Mouse (Mus musculus): ENCODE measurements around the gene Arfgap1.

The Arfgap1 gene

DNA sequence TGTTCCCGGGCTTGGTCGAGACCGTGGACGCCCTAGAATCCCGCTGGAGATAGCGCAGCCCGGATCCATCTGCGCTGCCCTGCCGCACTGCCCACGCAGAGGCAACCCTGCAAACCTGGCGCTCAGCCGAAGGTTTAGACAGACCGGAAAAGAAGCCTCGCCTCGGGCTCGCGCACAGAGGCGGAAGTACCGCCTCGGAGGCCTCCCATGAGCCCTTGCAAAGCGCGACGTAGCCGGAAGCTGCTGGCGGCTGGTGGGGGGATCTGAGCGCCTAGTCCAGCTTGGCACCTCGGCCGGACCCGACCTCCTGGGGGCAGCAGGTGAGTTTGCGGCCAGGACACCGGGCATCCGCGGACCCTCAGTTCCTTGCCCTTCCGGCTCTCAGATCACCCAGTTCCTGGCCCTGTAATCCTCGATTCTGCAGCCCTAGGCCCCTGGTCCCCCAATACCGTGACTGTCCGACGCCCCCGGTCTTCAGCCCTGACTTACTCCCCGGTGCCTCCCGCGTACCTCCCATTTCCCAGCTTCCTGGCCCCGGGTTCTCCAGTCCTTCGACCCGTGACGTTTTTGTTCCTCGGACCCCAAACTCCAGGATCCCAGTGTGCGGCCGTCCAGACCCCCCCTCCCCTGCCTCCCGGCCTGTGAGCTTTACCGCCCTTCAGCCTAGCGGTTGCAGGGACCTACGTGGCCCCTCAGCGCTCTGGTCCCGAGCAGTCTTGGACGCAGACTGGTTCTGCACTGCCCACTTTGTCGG, at the start of gene Arfgap1:
Gene Arfgap1 (plus strand): TSS at position 216 of the 754 bp plus-strand sequence.
- peak; percentile 92 for DNase-seq (ENCODE audit: low spot score)

DNA sequence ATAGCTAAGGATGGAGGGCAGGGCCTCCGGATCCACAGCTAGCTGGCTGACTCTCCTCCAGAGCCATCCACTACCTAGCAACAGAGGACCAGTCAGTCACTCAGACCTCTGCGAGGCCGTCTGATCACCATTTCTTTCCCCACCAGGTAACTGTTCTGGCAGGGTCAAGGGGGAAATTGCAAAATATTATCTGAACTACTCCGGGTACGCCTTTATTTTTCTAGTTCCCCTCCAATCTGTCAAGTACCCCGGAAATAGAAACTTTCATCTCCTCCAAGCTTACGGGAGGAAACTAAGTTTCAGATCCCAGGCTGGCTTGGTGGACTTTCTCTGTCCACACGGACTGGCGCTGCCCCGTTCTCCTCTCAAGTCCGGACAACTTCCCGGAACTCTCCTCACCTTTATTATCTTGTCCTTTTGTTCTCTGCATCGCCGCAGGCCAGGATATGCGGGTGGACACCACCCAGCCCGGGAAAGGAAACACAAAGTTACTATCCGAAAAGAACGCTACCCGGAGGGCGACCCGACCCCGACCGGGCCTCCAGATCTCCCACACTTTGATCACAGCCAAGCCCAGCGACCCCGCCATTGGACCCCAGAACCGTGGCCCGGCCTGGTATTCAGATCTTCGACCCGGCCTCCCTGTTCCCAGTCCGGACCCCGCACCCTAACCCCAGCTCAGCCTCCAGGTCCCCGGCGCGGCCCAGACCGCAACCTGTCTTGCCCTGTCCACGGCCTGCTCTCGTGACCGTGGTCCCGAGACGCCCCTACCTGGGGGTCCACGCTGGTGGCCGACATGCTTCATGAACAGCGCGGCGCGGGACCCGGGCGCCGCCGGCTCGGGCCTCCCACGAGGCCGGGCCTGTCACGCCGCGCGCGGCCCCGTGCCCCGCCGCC, 46.9 kb upstream of the Arfgap1 start:
- DNase-seq (ENCODE audit: low spot score) = peak; percentile 21

DNA sequence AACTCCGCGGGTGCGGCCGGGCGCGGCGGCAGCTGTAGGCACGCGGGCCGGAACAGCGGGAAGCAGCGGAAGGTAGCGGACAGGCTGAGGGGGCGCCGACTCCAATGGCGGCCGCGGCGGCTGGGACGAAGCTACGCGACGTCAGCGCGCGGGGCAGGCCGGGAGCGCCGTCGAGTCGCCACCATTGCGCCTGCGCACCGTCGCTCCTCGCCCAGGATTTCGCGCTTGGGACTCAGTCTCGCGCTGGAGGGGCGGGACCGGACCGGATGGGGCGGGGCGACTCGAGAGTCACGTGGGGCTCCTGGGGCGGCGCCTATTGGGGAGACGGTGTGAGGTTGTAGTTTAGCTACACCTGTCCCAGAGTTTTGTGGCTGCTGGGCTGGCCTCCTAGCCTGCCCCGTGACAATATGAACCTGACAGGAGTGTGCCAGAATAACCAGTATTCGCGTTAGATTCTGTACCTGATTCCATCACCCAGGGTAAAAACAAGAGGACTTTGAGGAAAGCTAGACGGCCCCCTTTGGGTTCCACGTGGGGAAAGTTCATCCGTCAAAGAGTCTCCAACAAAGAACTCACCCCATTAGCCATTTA, 46.1 kb upstream of the Arfgap1 start, which contains the start of gene Ythdf1:
Gene Ythdf1 (minus strand): TSS at position 140 of the 591 bp plus-strand sequence.
- DNase-seq (ENCODE audit: low spot score) = peak; percentile 97

DNA sequence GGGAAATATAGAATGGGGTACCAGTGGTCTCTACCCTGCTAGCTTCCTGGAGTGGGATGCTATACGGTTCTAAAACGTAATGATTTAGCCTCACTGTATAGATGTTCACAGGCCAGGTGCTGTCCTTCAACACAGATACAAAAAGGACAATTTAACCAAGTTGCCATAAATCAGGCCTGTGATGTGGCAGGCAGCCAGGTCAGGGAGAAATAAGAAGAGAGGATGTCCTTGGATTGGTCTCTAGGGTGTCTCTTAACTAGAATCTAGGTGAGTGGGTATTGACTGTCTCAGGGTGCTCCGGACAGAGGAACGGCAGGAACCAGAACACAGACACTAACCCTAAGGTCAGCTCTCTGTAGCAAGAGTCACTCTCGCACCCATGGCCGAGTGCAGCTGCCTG, 44.3 kb upstream of the Arfgap1 start:
- DNase-seq (ENCODE audit: low spot score) = no peak

DNA sequence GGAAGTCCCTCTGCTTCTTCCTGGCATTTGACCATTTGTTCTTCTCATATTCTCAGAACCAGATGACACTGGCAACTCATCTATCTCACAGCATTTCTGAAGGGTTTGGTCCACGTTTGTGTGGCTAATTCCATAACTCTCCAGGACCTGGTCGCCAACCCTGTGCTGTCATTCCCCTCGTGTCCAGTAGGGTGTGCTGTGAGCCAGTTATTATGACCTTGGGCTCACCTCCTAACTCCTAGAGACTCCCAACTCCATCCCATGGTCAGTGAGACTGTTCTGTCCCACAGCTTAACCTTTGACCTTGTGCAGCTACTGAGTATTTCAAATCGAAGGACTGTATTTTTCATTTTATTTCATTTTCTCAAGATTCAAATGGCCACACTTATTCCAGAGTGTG, 41.8 kb upstream of the Arfgap1 start:
- DNase-seq (ENCODE audit: low spot score) = peak; percentile 77

DNA sequence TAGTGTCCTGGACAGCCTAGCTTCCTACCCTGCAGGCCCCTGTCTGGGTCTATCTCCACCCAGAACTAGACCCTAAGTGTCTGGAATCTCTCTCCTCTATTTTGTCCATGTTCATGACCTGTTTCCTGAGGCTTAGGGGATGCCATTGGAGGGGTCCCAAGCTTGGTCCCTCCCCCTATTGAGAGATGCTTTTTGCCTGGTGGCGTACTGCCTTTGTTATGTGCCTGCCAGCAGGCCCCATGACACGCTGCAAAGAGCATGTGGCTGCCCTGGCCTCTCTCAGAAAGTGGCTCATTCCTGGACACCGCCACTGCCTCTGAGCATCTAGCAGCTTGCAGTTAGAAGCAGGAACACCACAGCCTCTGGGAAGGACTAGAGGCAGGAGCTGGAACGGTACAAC, 38.3 kb upstream of the Arfgap1 start, which contains the start of gene Birc7:
Gene Birc7 (plus strand): TSS at position 301 of the 400 bp plus-strand sequence.
- no peak for DNase-seq (ENCODE audit: low spot score)

DNA sequence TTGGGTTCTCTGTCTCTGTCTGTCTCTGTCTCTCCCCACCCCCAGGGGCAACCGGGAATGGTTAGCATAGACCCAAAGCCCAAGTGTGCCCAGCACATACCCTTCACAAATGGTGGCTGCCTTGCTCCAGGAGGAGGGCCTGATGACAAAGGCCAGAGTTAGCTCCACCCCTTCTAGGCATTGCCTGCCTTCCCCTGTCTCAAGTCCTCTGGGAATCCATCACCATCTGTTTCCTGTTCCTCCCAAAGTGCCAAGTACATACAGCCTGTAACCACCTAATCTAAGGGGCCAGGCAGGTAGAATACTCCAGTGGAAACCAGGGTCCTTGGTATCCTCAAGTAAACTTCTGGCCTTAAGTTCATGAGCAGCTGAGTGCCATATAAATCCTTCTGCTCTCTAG, 34.6 kb upstream of the Arfgap1 start:
- no peak for DNase-seq (ENCODE audit: low spot score)

DNA sequence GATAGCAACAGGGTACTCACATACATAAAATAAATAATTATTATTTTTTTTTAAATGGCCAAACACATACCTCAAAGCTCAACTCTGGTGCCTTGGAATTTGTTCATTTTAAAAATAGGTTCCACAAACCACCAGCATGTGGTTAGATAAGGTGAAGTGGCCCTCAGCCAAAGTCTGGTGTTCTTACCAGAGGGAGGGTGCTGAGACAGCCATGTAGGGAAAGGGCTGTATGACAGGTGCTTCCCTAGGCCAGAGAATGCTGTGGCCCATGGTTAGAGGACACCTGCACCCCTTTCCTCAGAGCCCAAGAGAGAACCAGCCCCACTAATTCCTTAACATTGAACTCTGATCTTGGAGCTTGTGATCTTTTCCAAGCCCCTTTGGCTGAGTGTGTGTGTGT, 26.8 kb upstream of the Arfgap1 start:
- DNase-seq (ENCODE audit: low spot score) = no peak

DNA sequence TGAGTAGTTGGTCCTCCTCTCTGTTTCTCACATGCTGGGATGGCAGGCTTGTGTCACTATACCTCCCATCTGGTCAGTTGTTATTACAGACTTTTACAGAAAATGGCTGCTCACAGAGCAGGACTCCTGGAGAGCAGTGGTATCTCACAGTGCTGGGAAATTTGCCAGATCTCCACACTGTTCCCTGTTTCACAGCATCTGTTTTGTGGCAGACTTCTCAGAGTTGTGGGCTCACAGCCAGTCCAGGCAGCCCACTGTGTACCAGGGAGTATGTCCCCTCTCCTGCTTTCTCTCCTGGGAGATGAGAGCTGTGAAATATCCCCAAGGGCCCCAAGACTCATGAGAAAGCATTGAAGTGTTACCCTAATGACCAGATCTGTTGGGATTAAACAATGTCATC, 25.2 kb upstream of the Arfgap1 start:
- no peak for DNase-seq (ENCODE audit: low spot score)

DNA sequence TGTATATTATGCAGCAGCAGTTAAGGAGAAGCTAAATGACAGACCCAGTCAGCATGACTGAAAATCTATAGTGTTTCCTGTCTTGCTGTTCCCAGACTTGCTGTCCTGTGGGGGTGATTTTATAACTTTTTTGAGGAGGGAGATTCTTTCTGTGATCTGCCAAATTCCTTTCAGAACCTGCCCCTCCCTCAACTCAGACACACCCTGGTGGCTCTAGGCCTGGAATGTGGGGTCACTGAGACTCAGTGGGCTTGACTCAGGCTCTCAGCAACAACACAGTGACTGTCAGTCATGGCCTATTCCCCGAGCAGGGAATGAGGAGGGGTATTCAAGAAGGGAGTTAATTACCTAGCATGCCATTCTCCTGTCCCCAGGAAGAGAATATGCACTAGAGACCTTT, 17.1 kb upstream of the Arfgap1 start:
- DNase-seq (ENCODE audit: low spot score) = no peak

DNA sequence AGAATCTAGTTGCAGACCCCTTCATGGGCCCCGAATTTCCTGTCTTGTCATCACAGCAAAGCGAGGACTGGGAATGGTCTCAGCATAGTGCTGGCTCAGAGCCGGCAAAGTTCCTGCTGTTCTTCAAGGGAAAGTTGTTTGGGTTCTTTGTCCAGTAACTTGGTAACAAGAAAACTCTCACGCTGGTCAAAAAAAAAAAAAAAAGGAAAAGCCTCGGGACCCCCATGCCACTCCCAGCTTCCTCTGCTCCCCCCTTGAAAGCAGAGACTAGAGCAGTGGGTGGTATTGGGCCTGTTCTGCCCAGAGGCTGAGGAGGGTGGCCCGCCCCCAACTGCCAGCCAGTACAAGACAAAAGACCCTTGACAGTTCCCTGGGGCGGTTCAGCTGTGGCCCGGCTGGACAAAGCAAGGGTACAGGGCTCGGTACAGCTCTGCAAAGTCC, 14.3 kb upstream of the Arfgap1 start:
- DNase-seq (ENCODE audit: low spot score) = no peak

DNA sequence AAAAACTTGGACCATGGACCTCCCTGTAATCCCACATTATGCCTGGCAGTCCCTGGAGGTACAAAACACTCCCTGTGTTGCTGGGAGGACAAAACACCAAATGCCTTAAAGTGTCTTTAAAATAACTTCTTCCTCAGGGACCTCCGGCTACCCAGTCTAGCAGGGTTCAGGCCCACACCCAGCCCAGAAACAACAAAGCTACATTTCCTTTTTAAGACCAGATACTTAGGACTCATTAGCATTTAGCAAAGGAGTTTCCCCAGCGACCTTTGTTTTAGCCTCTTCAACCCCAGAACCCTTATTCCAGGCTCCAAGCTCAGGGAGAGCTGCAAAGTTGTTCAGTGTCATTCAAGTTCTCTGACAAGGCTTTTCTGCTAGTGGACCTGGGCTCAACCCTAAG, 13.4 kb upstream of the Arfgap1 start:
- DNase-seq (ENCODE audit: low spot score) = no peak

DNA sequence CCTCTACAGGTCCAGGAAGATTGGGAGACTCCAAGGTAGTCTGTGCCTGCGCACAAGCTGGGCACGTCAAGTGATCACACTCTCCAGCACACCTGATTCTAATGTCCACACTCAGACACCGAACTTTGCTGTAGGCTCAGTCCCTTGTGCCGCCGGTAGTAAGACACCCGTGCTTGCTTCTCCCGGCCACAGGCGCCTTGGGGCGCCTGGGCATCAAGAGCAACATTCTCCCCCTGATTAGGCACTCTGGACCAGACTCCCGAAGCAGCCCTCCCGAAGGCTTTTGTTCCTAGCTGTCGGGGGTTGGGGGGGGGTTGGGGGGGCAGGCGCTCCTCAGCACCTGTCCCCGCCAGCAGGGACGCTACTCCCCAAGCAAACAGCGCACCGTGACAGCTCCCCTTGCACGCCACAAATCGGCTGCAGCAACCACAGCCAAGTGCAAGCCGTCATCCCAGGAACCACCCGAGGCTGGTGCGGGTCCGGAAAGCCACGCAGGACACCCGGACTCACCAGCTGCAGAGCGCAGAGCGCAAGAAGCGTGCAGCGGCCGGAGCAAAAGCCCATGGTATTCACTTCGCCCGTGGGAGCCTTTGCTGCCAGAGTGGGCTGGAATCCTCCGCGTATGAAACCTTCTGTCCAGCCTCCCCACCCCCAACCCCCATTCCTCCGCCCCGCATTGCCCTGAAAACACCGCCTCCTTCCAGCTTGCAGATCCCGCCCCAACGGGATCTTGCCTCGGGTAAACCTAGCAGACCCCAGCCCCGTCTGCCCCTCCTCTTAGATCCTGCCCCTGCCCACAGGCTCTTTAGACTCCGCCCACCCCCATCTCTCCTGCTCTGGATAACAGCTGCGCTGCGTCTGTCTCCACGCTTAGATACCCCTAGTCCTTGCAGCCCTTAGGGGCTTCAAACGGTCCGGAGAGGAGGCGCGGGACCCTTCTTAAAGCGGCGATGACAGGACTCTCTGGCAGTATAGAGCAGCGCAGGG, 12.7 kb upstream of the Arfgap1 start, which contains the start of gene Nkain4:
Gene Nkain4 (minus strand): TSS at position 639 of the 987 bp plus-strand sequence.
- DNase-seq (ENCODE audit: low spot score) = no peak

DNA sequence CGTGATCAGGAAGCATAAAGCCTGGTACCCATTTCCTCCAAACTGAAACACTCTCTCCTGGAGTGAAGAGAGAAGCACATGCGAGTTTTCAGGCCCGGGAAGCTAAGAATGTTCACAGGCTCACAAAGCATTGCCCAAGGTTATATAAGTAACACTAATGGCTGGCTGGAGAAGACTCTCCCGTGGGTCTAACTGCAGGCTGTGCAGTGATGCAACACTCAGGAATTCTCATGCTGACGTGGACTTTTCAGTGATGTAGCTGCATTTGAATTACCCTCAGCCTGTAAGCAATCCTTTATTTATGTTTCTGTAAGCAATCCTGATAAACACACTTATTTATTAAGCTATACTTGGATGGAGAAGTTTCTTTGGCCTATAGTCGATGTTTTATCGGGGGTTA, 7.4 kb upstream of the Arfgap1 start:
- no peak for DNase-seq (ENCODE audit: low spot score)

DNA sequence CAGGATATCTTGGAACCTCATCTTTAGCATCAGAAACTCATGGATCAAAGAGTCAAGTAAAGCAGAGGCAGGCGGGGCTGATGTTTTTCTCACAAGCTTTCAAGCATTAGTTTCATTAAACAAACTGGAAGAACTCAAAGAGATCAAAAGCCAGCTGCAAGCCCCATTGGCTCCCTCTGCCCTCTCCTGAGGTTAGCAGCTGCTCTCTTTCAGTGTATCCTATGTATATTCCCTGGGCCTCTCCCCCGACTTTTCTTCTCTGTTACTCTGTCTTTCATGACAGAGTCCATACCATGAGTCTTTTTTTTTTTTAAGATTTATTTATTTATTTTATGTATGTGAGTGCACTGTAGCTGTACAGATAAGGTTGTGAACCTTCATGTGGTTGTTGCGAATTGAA, 6.8 kb upstream of the Arfgap1 start:
- DNase-seq (ENCODE audit: low spot score) = no peak

DNA sequence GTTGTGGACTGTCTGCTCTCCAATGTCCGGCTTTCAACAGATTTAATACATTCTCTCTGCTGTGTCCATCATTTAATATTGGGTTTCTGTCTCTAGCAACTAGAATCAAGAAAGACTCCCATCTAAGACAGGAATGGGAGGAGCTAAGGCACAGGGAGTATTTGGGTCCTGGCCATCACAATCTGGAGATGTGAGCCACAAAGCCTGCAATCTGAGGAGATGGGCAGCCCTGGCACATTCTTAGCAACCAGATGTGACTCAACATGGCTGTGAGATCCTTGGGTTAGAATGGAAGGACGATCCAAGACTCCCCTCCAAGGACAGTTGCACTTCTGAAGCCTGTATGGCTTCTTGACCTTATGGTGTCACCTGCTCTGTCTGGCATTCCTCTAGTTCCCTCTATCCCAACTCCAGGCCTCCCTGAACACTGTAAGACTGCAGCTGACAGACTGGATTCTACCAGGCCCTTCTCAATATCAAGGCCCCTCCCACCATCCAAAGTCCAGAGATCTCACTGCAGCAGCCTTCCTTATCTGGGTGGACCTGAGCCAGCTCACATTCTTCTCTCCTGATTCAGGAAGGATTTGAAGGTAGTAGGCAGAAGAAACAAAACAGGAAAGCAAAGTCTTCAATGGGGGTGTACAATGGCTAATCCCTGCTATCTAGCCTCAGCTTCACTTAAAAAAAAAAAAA, 4.3 kb upstream of the Arfgap1 start:
- no peak for DNase-seq (ENCODE audit: low spot score)

DNA sequence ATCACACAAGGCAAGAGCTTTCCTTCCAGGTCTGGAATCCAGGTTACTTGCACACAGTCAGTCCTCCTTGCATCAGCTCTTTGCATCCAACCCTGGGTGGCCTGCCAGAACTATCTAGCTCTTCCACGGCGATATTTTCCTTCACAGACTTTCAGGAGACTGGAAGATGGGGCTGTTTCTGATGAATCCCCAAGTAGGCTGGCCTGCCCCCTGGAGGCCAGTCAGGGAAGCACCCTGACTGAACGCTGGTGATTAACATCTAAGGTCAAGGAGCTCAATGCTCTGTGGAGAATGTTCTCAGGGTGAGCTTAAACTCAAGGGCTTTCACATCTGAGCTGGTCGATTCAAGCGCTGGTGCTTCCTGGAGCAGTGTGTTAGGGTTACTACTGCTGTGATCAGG, 3.1 kb upstream of the Arfgap1 start:
- peak; percentile 49 for DNase-seq (ENCODE audit: low spot score)

DNA sequence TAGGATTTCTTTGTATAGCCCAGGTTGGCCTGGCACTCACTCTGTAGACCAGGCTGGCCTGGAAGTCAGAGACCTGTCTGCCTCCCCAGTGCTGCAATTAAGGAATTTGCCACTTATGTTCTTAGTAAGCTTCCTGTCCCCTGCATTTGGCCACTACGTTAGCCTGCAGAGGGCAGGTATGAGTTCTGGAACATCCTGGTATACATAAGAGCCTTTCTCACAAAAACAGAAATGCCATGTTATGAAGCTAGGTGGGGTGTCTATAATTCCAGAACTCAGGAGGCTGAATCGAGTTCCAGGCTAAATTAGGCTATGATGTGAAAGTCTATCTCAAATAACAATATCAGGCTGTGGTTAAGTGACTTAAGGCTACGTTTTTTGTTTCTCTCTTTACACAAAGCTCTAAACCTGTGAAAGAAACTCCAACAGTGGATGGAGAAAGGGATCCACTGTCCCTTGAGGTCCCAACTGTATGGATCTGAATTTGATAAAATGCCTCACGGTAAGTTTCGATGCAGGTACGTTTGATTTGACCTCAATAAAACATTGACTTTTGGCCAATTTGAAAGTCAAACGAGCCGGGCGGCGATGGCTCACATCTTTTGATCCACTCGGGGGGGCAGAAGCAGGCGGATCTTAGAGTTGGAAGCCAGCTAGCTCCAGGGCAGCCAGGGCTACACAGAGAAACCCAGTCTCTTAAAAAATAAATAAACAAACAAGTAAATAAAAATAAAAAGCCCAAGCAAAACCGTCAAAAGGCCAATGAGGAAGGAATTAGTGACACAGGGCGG, 738 bp upstream of the Arfgap1 start:
- no peak for DNase-seq (ENCODE audit: low spot score)

DNA sequence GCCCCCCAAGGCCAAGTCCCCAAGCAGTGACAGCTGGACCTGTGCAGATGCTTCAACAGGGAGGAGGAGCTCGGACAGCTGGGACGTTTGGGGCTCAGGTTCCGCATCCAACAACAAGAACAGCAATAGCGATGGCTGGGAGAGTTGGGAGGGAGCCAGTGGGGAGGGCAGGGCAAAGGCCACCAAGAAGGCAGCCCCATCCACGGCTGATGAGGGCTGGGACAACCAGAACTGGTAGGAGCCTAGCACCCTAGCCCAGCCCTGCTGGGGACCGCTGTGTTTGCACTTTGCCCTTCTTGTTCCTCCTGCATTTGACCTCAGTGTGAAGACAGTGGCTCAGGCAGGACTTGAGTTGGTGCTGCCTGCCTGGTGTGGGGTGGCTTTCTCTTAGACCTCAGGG, 14.1 kb downstream of the Arfgap1 start:
- no peak for DNase-seq (ENCODE audit: low spot score)

DNA sequence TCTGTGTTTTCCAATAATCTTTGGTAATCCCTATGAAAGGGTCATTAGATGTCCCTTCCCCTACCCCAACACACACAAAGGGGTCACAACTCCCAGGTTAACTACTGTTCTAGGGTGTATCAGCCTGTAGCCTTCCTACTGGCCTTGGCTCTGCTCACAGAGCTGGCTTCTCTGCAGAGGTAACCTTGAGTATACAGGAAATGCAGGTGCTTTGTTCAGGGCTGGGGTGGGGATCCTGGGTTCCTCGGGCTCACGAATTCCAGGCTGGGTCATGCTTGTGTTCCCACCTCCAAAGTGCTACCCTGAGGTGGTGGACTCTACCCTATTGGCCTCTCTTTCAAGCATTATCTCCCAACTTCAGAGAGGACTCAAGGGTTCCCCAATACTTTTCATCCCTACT, 18.6 kb downstream of the Arfgap1 start:
- DNase-seq (ENCODE audit: low spot score) = no peak

Data from ovary, postnatal 14 days (tissue).